Mouse (Mus musculus) cortical plate, adult 2 months (tissue): ENCODE data around the gene Scn5a. TPM values are rescaled to one million over a fixed set of nuclear protein-coding genes. Genes with fewer than 3 reads are reported as not detected.

Experiments used
- H3K27ac ChIP-seq: fragments of 200-500 bp; 2 replicates; pipeline ENCODE4 v1.5.1; 2012; ENCODE audit warnings: low read length, control low read depth, inconsistent platforms; ENCODE audit not compliant: insufficient read depth
- H3K4me1 ChIP-seq: fragments of 200-500 bp; 2 replicates; pipeline ENCODE4 v1.6.1; 2011; ENCODE audit warnings: low read length; ENCODE audit not compliant: control insufficient read depth, insufficient read depth
- H3K4me3 ChIP-seq: fragments of 200-500 bp; 2 replicates; pipeline ENCODE4 v1.5.1; 2011; ENCODE audit warnings: mild to moderate bottlenecking, low read length, control low read depth; ENCODE audit not compliant: insufficient read depth
- CTCF ChIP-seq: fragments of 200-500 bp; IDR thresholded peaks from 2 replicates; pipeline ENCODE4 v1.5.1; 2011; ENCODE audit warnings: mild to moderate bottlenecking, control low read depth, low read length; ENCODE audit not compliant: insufficient read depth; ENCODE audit errors: extremely low read depth
- POLR2A ChIP-seq: fragments of 200-500 bp; IDR thresholded peaks from 2 replicates; pipeline ENCODE4 v1.6.1; 2011; ENCODE audit warnings: mild to moderate bottlenecking, low read length, control low read depth; ENCODE audit not compliant: insufficient read depth; ENCODE audit errors: extremely low read depth
- polyA plus RNA-seq: library from polyadenylated mRNA; depleted of rRNA; stranded (reverse); fragments of >200 nt; gene quantifications from 2 replicates; pipeline ENCODE4 v1.2.3, GENCODE M21; 2012

Scn5a gene
- polyA plus RNA-seq, 1 experiment = 0.38 TPM

- TF ChIP-seq CTCF = no peak
- TF ChIP-seq POLR2A = no peak
- no peak overlapping the region for H3K27ac ChIP-seq
- no peak overlapping the region for H3K4me3 ChIP-seq
- H3K4me1 ChIP-seq = no peaks in the 10 kb centered on the region
These were observed 10.1 kb upstream of the Scn5a start for GRCm38 (mm10) chr9:119588763-119589449.

- H3K4me3 ChIP-seq = no peak overlapping the region
- H3K27ac ChIP-seq = no peak overlapping the region
- no peak for TF ChIP-seq POLR2A
- peak; percentile 96 for TF ChIP-seq CTCF
- no peaks in the 10 kb centered on the region for H3K4me1 ChIP-seq
These were observed 1.9 kb upstream of the Scn5a start for GRCm38 (mm10) chr9:119580668-119581067.

DNA sequence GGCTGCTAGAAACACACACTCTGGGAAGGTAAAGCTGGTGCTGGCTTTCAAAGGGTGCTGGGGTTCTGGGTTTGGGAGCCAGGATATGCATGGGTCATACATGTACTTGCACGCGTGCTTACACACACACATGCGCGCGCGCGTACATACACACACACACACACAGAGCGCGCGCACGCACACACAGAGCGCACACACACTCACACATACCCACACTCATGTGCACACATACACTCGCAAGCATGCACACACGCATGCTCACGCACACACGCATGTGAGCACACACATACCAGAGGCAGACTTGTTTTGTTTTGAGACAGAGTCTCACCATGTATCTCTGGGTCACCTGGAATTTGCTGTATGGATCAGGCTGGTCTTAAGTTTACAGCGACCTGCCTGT is 1.4 kb upstream of the Scn5a start:
- no peaks in the 10 kb centered on the region for H3K4me1 ChIP-seq
- no peak overlapping the region for H3K27ac ChIP-seq
- H3K4me3 ChIP-seq = no peak overlapping the region
- TF ChIP-seq CTCF (no peak), POLR2A (no peak)

- Histone ChIP-seq H3K4me1 (no peaks in the 10 kb centered on the region), H3K27ac (no peak overlapping the region), H3K4me3 (no peak overlapping the region)
- TF ChIP-seq CTCF (no peak), POLR2A (no peak)
These were observed 543 bp downstream of the Scn5a start for GRCm38 (mm10) chr9:119578311-119578635.

DNA sequence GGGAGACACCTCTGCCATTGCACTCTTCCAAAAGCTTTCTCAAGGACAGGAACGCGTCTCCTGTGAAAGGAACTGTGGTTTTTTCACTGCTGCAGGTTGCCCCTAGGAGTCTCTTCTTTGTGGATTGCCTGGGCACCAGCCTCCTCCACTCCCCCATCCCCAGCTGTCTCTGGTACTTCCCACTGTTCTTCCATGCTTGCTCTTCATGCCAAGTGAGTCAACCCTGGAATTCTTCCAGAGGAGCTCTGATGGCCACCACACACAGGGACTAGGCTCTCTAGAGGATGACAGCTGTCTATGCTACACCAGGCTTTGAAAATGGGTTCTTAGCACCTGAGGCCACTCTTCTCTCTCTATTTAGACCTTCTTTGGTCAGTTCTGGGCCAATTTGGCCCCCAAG is 1.8 kb downstream of the Scn5a start:
- TF ChIP-seq POLR2A (no peak), CTCF (no peak)
- H3K27ac ChIP-seq = no peak overlapping the region

GRCm38 (mm10) chr9:119575732-119576131 is 3.1 kb downstream of the Scn5a start:
- Histone ChIP-seq H3K4me1 (no peaks in the 10 kb centered on the region), H3K27ac (no peak overlapping the region), H3K4me3 (no peak overlapping the region)
- TF ChIP-seq POLR2A (no peak), CTCF (no peak)

More for the DNA sequence above, 1.8 kb downstream of the Scn5a start:
- no peaks in the 10 kb centered on the region for H3K4me1 ChIP-seq
- H3K4me3 ChIP-seq = no peak overlapping the region

- H3K27ac ChIP-seq = no peak overlapping the region
- no peak overlapping the region for H3K4me3 ChIP-seq
- H3K4me1 ChIP-seq = no peaks in the 10 kb centered on the region
- TF ChIP-seq CTCF (no peak), POLR2A (no peak)
These were observed 4.5 kb downstream of the Scn5a start for GRCm38 (mm10) chr9:119574366-119574765.

DNA sequence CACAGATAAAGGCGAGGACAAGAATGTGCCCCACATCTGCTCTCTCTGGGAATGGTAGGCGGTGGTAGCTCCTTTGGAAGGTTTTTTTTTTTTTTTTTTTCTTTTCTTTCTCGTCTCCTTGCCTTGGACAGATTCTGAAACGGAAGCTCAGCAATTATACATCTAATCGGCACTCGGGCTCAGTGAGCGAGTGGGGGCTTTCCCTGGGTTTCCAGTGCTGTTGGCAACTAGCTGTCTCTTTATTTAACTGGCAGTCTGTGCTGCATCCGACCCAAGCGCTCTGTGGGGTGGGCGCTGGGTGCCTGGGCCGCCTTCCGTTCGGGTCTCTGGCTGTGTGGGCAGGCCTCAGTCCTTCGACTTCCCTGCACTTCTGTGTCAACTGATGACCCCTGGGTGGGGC is 5.8 kb downstream of the Scn5a start:
- Histone ChIP-seq H3K4me3 (no peak overlapping the region), H3K4me1 (no peaks in the 10 kb centered on the region), H3K27ac (no peak overlapping the region)
- TF ChIP-seq CTCF = no peak
- TF ChIP-seq POLR2A = no peak

DNA sequence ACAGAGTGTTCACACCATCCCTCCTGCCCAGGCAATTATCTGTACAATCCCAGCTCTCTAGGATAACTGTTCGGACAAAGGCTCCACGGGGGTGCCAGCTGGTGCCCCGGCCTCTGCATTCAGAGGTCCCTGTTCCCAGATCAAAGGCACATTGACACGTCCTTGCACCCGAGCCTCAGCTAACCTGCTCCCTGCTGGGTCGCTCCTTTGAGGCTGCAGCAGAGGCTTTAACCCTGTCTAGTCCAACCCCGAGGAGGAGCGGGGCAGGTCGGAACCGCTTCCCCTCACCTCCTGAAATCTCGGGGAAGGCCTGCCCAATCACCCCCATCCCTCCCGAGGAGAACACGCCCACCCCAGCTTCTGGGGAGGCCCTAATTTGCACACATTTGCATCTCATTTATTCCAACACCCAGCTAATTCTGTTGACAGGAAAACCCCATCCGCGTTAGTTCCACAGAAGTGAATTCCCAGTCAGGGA is 7.4 kb downstream of the Scn5a start:
- TF ChIP-seq CTCF = no peak
- TF ChIP-seq POLR2A = no peak
- Histone ChIP-seq H3K4me3 (no peak overlapping the region), H3K27ac (no peak overlapping the region), H3K4me1 (no peaks in the 10 kb centered on the region)

- H3K4me1 ChIP-seq = no peaks in the 10 kb centered on the region
- TF ChIP-seq POLR2A = no peak
- TF ChIP-seq CTCF = no peak
- H3K27ac ChIP-seq = no peak overlapping the region
- H3K4me3 ChIP-seq = no peak overlapping the region
These were observed 8.2 kb downstream of the Scn5a start for GRCm38 (mm10) chr9:119570652-119571051.

DNA sequence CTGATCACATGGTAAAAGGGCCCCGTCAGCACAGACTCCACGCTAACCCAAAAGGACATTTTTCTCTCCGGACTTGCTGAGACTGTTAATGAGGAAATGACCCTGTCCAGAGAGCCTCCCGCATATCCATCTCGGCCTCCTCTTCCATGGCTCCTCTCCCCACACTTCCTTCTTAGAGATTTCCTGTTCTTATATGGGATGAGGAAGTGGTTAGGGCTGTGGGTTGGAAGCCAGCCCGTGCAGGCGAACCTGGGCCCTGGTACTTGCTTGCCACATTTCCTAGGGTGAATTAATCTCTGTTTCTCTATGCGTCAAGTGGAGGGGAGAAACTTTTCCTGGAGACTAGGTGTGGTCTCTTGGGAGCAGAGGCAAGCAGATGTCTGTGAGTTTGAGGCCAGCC is 10.1 kb downstream of the Scn5a start:
- Histone ChIP-seq H3K27ac (no peak overlapping the region), H3K4me3 (no peak overlapping the region), H3K4me1 (peaks cover 2% of the 10 kb centered on the region; the same call in 1 of the 2 replicates)
- TF ChIP-seq POLR2A (no peak), CTCF (no peak)

- no peak overlapping the region for H3K27ac ChIP-seq
- no peak overlapping the region for H3K4me3 ChIP-seq
- peaks cover 2% of the 10 kb centered on the region; the same call in 1 of the 2 replicates for H3K4me1 ChIP-seq
- no peak for TF ChIP-seq POLR2A
- no peak for TF ChIP-seq CTCF
These were observed 11.0 kb downstream of the Scn5a start for GRCm38 (mm10) chr9:119567800-119568199.
